Mouse (Mus musculus): ENCODE data around the gene Nwd2.

GRCm38 (mm10) chr5:63812509-63812865 lies 163.6 kb downstream of the Nwd2 start:
- TF ChIP-seq CTCF (IDR thresholded peaks at IDR 0.05; ENCODE audit: insufficient read depth, low read depth, low read length), result no peak
- no peak for TF ChIP-seq POLR2A (IDR thresholded peaks at IDR 0.05; ENCODE audit: insufficient read depth, low read depth, low read length)
